In the genomic region with DNA sequence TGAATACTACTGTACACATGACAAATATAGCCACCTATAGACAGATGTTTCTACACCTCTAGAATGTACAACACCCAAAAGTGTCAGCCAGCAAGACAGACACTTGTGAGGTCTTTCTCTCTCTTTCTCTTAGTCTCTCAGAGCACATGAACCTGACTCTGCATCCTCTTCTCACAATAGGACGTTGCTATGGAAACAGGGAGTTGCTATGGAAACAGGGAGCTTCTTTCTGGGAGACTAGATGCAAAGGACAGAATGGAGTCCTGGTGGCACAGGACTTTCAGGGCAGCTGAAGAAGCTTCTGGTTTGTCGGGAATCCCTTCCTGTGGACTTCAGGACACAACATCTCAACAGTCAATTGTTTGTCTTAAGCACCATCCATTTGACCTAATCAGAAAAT, we compare ENCODE assay signal across 12 mouse cellular contexts.
DNase-seq lines count a peak whose midpoint lies in the region; ATAC-seq lines count a peak whose summit lies in the region.
"Had no signal": no experiment of that assay in that cellular context is flagged by ENCODE, and none has a peak within 500 bp of the region (broad histone marks: within the 10 kb centered on the region; RNA-seq: fewer than 3 reads in every experiment).

No protein-coding gene starts in this region.

- ATAC-seq in midbrain, embryonic 16.5 days = peak; percentile 91
- ATAC-seq in intestine, embryonic 16.5 days = no peak

- no peaks in the 10 kb centered on the region for H3K9me3 ChIP-seq in embryonic facial prominence, embryonic 10.5 days
- H3K9me3 ChIP-seq in midbrain, embryonic 16.5 days (replicated peaks; ENCODE audit: control insufficient read depth, low read length, poor library complexity, severe bottlenecking) = no peaks in the 10 kb centered on the region
- H3K9me3 ChIP-seq in heart, embryonic 10.5 days = no peaks in the 10 kb centered on the region
- no peaks in the 10 kb centered on the region for H3K9me3 ChIP-seq in intestine, embryonic 16.5 days (ENCODE audit: control insufficient read depth, low read length)
- H3K9me3 ChIP-seq: heart, embryonic 13.5 days; limb, embryonic 13.5 days had no signal

- H3K4me3 ChIP-seq in embryonic facial prominence, embryonic 10.5 days = no peak overlapping the region
- no peak overlapping the region for H3K4me3 ChIP-seq in midbrain, embryonic 16.5 days (ENCODE audit: low read depth, low read length)
- H3K4me3 ChIP-seq in heart, embryonic 10.5 days = no peak overlapping the region
- no peak overlapping the region for H3K4me3 ChIP-seq in intestine, embryonic 16.5 days (ENCODE audit: low read length)
- H3K4me3 ChIP-seq: heart, embryonic 13.5 days; limb, embryonic 13.5 days; myocyte had no signal

- H3K36me3 ChIP-seq in embryonic facial prominence, embryonic 10.5 days (replicated peaks) = no peaks in the 10 kb centered on the region
- H3K36me3 ChIP-seq in midbrain, embryonic 16.5 days (ENCODE audit: control insufficient read depth, insufficient read depth, low read length) = no peaks in the 10 kb centered on the region
- no peaks in the 10 kb centered on the region for H3K36me3 ChIP-seq in heart, embryonic 10.5 days
- no peaks in the 10 kb centered on the region for H3K36me3 ChIP-seq in intestine, embryonic 16.5 days (ENCODE audit: control insufficient read depth, insufficient read depth, low read length)
- H3K36me3 ChIP-seq: G1E; heart, embryonic 13.5 days; limb, embryonic 13.5 days had no signal

- H3K27ac ChIP-seq in embryonic facial prominence, embryonic 10.5 days (replicated peaks) = no peak overlapping the region
- H3K27ac ChIP-seq in midbrain, embryonic 16.5 days (ENCODE audit: low read length) = peak overlapping the region; percentile 72
- no peak overlapping the region for H3K27ac ChIP-seq in heart, embryonic 10.5 days
- H3K27ac ChIP-seq in intestine, embryonic 16.5 days (ENCODE audit: low read length) = no peak overlapping the region
- H3K27ac ChIP-seq: heart, embryonic 13.5 days; limb, embryonic 13.5 days had no signal

- peak; percentile 62 for DNase-seq in NIH3T3 (ENCODE audit: low read depth)
- peak; percentile 32 for DNase-seq in embryonic facial prominence, embryonic 10.5 days (ENCODE audit: low spot score)
- DNase-seq in layer of hippocampus, adult 18-20 months (ENCODE audit: low spot score in 2 of 2) = peak; percentile 37 to 78
- no peak for DNase-seq in heart, embryonic 10.5 days (ENCODE audit: low spot score)
- no peak for DNase-seq in kidney, postnatal 4 days
- no peak for DNase-seq in cerebellum, postnatal 36 days

- H3K9ac ChIP-seq in midbrain, embryonic 16.5 days (ENCODE audit: low read depth, low read length) = no peak overlapping the region
- no peak overlapping the region for H3K9ac ChIP-seq in intestine, embryonic 16.5 days (ENCODE audit: low read depth, low read length)
- H3K9ac ChIP-seq: heart, embryonic 13.5 days; limb, embryonic 13.5 days had no signal

- H3K4me1 ChIP-seq in embryonic facial prominence, embryonic 10.5 days = peaks cover 3% of the 10 kb centered on the region; the same call in 1 of the 2 replicates
- H3K4me1 ChIP-seq in midbrain, embryonic 16.5 days (ENCODE audit: control insufficient read depth, insufficient read depth, low read length) = peaks cover 7% of the 10 kb centered on the region
- no peaks in the 10 kb centered on the region for H3K4me1 ChIP-seq in heart, embryonic 10.5 days
- no peaks in the 10 kb centered on the region for H3K4me1 ChIP-seq in intestine, embryonic 16.5 days (ENCODE audit: control insufficient read depth, insufficient read depth, low read length)

- WGBS in embryonic facial prominence, embryonic 10.5 days = 41% methylated on average over 2 of the region's 2 CpGs
- WGBS in midbrain, embryonic 16.5 days = 10% methylated on average over 2 of the region's 2 CpGs
- 50% methylated on average over 2 of the region's 2 CpGs for WGBS in heart, embryonic 10.5 days
- WGBS in intestine, embryonic 16.5 days = 59% methylated on average over 2 of the region's 2 CpGs

- no peak overlapping the region for H3K4me2 ChIP-seq in midbrain, embryonic 16.5 days (ENCODE audit: low read length)
- H3K4me2 ChIP-seq in intestine, embryonic 16.5 days (ENCODE audit: low read depth, low read length) = no peak overlapping the region
- H3K4me2 ChIP-seq: heart, embryonic 13.5 days; limb, embryonic 13.5 days had no signal

- H3K27me3 ChIP-seq in embryonic facial prominence, embryonic 10.5 days (replicated peaks; ENCODE audit: low read depth, poor library complexity, severe bottlenecking) = no peaks in the 10 kb centered on the region
- no peaks in the 10 kb centered on the region for H3K27me3 ChIP-seq in midbrain, embryonic 16.5 days (ENCODE audit: control insufficient read depth, insufficient read depth, low read depth, low read length)
- no peaks in the 10 kb centered on the region for H3K27me3 ChIP-seq in heart, embryonic 10.5 days (ENCODE audit: insufficient read depth, poor library complexity, severe bottlenecking)
- no peaks in the 10 kb centered on the region for H3K27me3 ChIP-seq in intestine, embryonic 16.5 days (replicated peaks; ENCODE audit: control insufficient read depth, insufficient read depth, low read length)
- H3K27me3 ChIP-seq: heart, embryonic 13.5 days; limb, embryonic 13.5 days had no signal

Comparison
In these comparisons a context has a peak if more than half of its experiments do, and no peak if none do; other contexts are left out.
1. DNase-seq: peak in NIH3T3 (single experiment), embryonic facial prominence, embryonic 10.5 days (single experiment) and layer of hippocampus, adult 18-20 months (2 of 2); none in heart, embryonic 10.5 days (single experiment), kidney, postnatal 4 days (0 of 2) and cerebellum, postnatal 36 days (0 of 2).